Comparison of ENCODE assay signal across 12 mouse cellular contexts in the genomic region with DNA sequence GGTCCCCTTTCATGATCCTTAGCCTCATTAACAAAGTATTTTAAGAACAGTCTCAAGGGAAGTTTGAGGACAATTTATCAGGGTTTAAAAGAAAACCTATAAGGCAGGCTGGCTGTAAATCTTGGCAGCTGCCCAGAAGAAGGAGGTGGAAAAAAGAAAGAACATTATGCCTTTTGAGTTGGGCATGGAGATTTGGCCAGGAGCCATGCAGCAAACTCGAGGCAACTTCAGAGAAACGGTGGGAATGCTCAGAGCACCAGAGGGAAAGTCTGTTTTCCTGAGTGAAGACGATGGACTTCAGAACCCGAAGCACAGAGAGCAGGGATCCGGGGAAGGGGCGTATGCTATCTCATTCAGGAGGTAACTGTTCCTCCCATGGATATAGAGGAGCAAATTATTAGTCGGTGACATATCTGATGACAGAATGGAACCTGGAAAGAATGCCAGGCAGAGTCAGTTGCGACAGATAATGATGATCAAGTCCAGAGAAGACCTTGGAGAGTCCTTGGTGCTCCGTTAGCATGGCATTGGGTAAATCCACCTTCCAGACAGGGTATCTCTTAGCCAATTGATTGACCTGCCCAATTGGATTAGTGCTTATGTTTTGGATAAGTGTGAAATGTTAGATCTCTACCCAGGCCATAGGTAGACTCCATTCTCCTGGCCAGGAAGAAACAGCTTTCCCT.
A peak's percentile ranks its signal among the peaks of the same experiment; 100 is the strongest.
DNase-seq lines count a peak whose midpoint lies in the region; ATAC-seq and TF ChIP-seq lines count a peak whose summit lies in the region.
"Had no signal": no experiment of that assay in that cellular context is flagged by ENCODE, and none has a peak within 500 bp of the region (broad histone marks: within the 10 kb centered on the region; RNA-seq: fewer than 3 reads in every experiment).

No protein-coding gene starts in this region.

- no peak overlapping the region for H3K4me3 ChIP-seq in embryonic fibroblast, embryonic 13.5 days (ENCODE audit: insufficient read depth, low read length)
- H3K4me3 ChIP-seq in liver, postnatal 0 days (ENCODE audit: low read depth, low read length): no peak overlapping the region

- TF ChIP-seq CTCF in embryonic fibroblast, embryonic 13.5 days (IDR thresholded peaks at IDR 0.05; ENCODE audit: borderline replicate concordance, insufficient read depth, low read length): no peak
- no peak for TF ChIP-seq CTCF in liver, postnatal 0 days (IDR thresholded peaks at IDR 0.05; ENCODE audit: low read depth)

- peak overlapping the region; percentile 35 for H3K27ac ChIP-seq in embryonic fibroblast, embryonic 13.5 days (ENCODE audit: insufficient read depth, low read length)
- no peak overlapping the region for H3K27ac ChIP-seq in liver, postnatal 0 days (ENCODE audit: low read depth)
- H3K27ac ChIP-seq: kidney, postnatal 0 days had no signal

- ATAC-seq in liver, postnatal 0 days: no peak
- ATAC-seq: forebrain, embryonic 16.5 days; midbrain, embryonic 16.5 days had no signal

- H3K27me3 ChIP-seq in liver, postnatal 0 days (ENCODE audit: insufficient read depth, low read length): no peaks in the 10 kb centered on the region

- no peak for TF ChIP-seq EP300 in liver, postnatal 0 days (IDR thresholded peaks at IDR 0.05; ENCODE audit: low read depth)

- H3K9ac ChIP-seq in liver, postnatal 0 days (replicated peaks): no peak overlapping the region

- WGBS in liver, postnatal 0 days (ENCODE audit: insufficient replicate concordance): 68% methylated on average over 9 of the region's 9 CpGs

- peak; percentile 11 for DNase-seq in heart, postnatal 4 days
- no peak for DNase-seq in heart, adult 9 months (ENCODE audit: low spot score in 2 of 2)
- peak; percentile 61 for DNase-seq in NIH3T3 (ENCODE audit: low read depth)
- DNase-seq in right cerebral cortex, adult 2 months (ENCODE audit: low spot score in 2 of 2): peak; percentile 66 to 68
- DNase-seq in kidney, postnatal 36 days: no peak
- no peak for DNase-seq in gastrocnemius, postnatal 25 days
- no peak for DNase-seq in liver, postnatal 0 days

- H3K9me3 ChIP-seq in liver, postnatal 0 days (ENCODE audit: low read length): no peaks in the 10 kb centered on the region

- peaks cover 3% of the 10 kb centered on the region for H3K4me1 ChIP-seq in embryonic fibroblast, embryonic 13.5 days (ENCODE audit: control insufficient read depth, insufficient read depth, low read length)
- no peaks in the 10 kb centered on the region for H3K4me1 ChIP-seq in liver, postnatal 0 days (ENCODE audit: insufficient read depth)

- TF ChIP-seq POLR2A in embryonic fibroblast, embryonic 13.5 days (IDR thresholded peaks at IDR 0.05; ENCODE audit: low read depth, low read length): no peak

- H3K4me2 ChIP-seq in liver, postnatal 0 days (ENCODE audit: low read depth, low read length): no peak overlapping the region
- H3K4me2 ChIP-seq: liver, embryonic 11.5 days had no signal

- no peaks in the 10 kb centered on the region for H3K36me3 ChIP-seq in liver, postnatal 0 days (replicated peaks; ENCODE audit: insufficient read depth, low read length)

Comparison
In these comparisons a context has a peak if more than half of its experiments do, and no peak if none do; other contexts are left out.
1. DNase-seq: peak in heart, postnatal 4 days (single experiment), NIH3T3 (single experiment) and right cerebral cortex, adult 2 months (2 of 2); none in heart, adult 9 months (0 of 2), kidney, postnatal 36 days (0 of 2), gastrocnemius, postnatal 25 days (single experiment) and liver, postnatal 0 days (single experiment).